Mouse (Mus musculus) midbrain, embryonic 14.5 days (tissue): ENCODE results near the gene Fmnl3. TPM values are rescaled to one million over a fixed set of nuclear protein-coding genes. Genes with fewer than 3 reads are reported as not detected.
"Not testable (repeated sequence)": the region's sequence is repeated elsewhere in the genome, so short reads cannot be mapped to it uniquely, and the experiment has no call there.

Source experiments
- ATAC-seq: fragments of 200-750 bp; cut with Nextera tagmentation; 2 replicates; pipeline ENCODE4 v1.8.0; 2017; ENCODE audit warnings: moderate number of reproducible peaks, moderate library complexity; ENCODE audit not compliant: low FRiP score, low TSS enrichment
- DNase-seq: peaks from one replicate; pipeline ENCODE4 v3.0.0-alpha.2; 2015
- H3K27ac ChIP-seq: fragments of 300-500 bp; sonication (generic); replicated peaks from 2 replicates; pipeline ENCODE4 v1.5.1; 2014; ENCODE audit warnings: mild to moderate bottlenecking, low read depth, low read length, moderate library complexity
- H3K27me3 ChIP-seq: fragments of 300-500 bp; sonication (generic); 2 replicates; pipeline ENCODE4 v1.6.1; 2014; ENCODE audit warnings: low read length, control low read depth, mixed read lengths; ENCODE audit not compliant: control insufficient read depth, insufficient read depth
- H3K36me3 ChIP-seq: fragments of 300-500 bp; sonication (generic); 2 replicates; pipeline ENCODE4 v1.6.1; 2014; ENCODE audit warnings: low read length, control low read depth; ENCODE audit not compliant: control insufficient read depth, insufficient read depth
- H3K4me1 ChIP-seq: fragments of 300-500 bp; sonication (generic); 2 replicates; pipeline ENCODE4 v1.6.1; 2014; ENCODE audit warnings: mild to moderate bottlenecking, antibody characterized with exemption, low read length, control low read depth; ENCODE audit not compliant: control insufficient read depth, insufficient read depth
- H3K4me2 ChIP-seq: fragments of 300-500 bp; sonication (generic); 2 replicates; pipeline ENCODE4 v1.6.1; 2014; ENCODE audit warnings: mild to moderate bottlenecking, low read length, moderate library complexity
- H3K4me3 ChIP-seq: fragments of 300-500 bp; sonication (generic); replicated peaks from 2 replicates; pipeline ENCODE4 v1.5.1; 2014; ENCODE audit warnings: low read depth, low read length
- H3K9ac ChIP-seq: fragments of 300-500 bp; sonication (generic); replicated peaks from 2 replicates; pipeline ENCODE4 v1.6.1; 2014; ENCODE audit warnings: mild to moderate bottlenecking, low read length, moderate library complexity
- H3K9me3 ChIP-seq: fragments of 300-500 bp; sonication (generic); 2 replicates; pipeline ENCODE4 v1.6.1; 2016; ENCODE audit warnings: low read length, control low read depth, mixed read lengths; ENCODE audit not compliant: control insufficient read depth
- WGBS: fragments of 180-500 bp; shearing (Covaris S2); extraction: QIAGEN DNeasy Blood & Tissue Kit; methylation state at CpG from one replicate; pipeline ENCODE4 v1.1.7; 2014; 5-methylcytosine and 5-hydroxymethylcytosine counted together
- polyA plus RNA-seq: library from polyadenylated mRNA; unstranded; fragments of >200 nt; fragmentation: Nextera tagmentation; extraction: Ambion mirVana; gene quantifications from 2 replicates; pipeline ENCODE4 v1.2.1, GENCODE M21; 2014

Fmnl3 gene
- polyA plus RNA-seq, 1 experiment from 2014 or later, result 7.5 TPM

- under 1% methylated on average over 51 of the region's 51 CpGs for WGBS
- peak within 1 kb of the TSS; percentile 83 for H3K27ac ChIP-seq
- peak within 1 kb of the TSS; percentile 98 for H3K4me2 ChIP-seq
- ATAC-seq (peak; percentile 100), DNase-seq (peak; percentile 100)
- H3K4me1 ChIP-seq, result peaks cover 32% of the 10 kb centered on the region
- peak within 1 kb of the TSS; percentile 81 for H3K4me3 ChIP-seq
- H3K36me3 ChIP-seq, result no peaks in the 10 kb centered on the region
- H3K27me3 ChIP-seq, result no peaks in the 10 kb centered on the region
- H3K9me3 ChIP-seq, result no peaks in the 10 kb centered on the region
- peak within 1 kb of the TSS; percentile 81 for H3K9ac ChIP-seq
These were observed 22.5 kb upstream of the Fmnl3 start, which contains the start of gene Tmbim6 for GRCm38 (mm10) chr15:99392486-99393385. Gene Tmbim6 (plus strand): TSS chr15:99392882.

DNA sequence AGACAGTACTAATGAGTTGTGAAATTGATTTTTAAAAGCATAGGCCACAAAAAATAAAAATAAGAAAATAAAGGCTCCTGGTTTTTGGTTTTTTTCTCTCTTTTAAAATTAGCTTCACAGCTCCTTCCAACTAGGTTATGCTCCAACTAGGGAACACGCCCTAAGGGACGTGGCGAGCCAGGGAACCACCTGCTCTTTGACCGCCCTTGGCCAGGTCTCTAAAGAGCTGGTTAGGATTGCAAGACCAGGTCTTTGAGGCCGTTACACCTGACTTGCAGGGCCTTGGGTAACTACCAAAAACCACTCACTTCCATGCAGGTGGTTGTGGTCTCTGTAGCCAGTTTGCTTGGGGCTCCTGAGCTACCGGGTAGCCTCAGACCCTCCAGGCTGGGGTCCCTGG, 21.7 kb upstream of the Fmnl3 start:
- ATAC-seq, result peak; percentile 3; the same call in 1 of the 2 replicates
- no peaks in the 10 kb centered on the region for H3K27me3 ChIP-seq
- H3K9me3 ChIP-seq, result no peaks in the 10 kb centered on the region
- DNase-seq, result no peak
- 86% methylated on average over 6 of the region's 6 CpGs for WGBS
- H3K9ac ChIP-seq, result peak overlapping the region; percentile 37; the same call in 1 of the 2 replicates
- H3K36me3 ChIP-seq, result no peaks in the 10 kb centered on the region
- H3K4me3 ChIP-seq, result peak overlapping the region; percentile 81
- peak overlapping the region; percentile 74 for H3K4me2 ChIP-seq
- peaks cover 32% of the 10 kb centered on the region for H3K4me1 ChIP-seq
- H3K27ac ChIP-seq, result 0 out of 2 replicates have a peak overlapping the region, but pooled peaks have one; percentile 42

- no peak overlapping the region for H3K9ac ChIP-seq
- H3K27ac ChIP-seq, result no peak overlapping the region
- no peaks in the 10 kb centered on the region for H3K27me3 ChIP-seq
- no peak for DNase-seq
- H3K4me2 ChIP-seq, result no peak overlapping the region
- no peaks in the 10 kb centered on the region for H3K36me3 ChIP-seq
- WGBS, result 79% methylated on average over 7 of the region's 7 CpGs
- no peak overlapping the region for H3K4me3 ChIP-seq
- H3K9me3 ChIP-seq, result no peaks in the 10 kb centered on the region
- peaks cover 24% of the 10 kb centered on the region for H3K4me1 ChIP-seq
- no peak for ATAC-seq
These were observed 20.5 kb upstream of the Fmnl3 start for GRCm38 (mm10) chr15:99390472-99391401.

DNA sequence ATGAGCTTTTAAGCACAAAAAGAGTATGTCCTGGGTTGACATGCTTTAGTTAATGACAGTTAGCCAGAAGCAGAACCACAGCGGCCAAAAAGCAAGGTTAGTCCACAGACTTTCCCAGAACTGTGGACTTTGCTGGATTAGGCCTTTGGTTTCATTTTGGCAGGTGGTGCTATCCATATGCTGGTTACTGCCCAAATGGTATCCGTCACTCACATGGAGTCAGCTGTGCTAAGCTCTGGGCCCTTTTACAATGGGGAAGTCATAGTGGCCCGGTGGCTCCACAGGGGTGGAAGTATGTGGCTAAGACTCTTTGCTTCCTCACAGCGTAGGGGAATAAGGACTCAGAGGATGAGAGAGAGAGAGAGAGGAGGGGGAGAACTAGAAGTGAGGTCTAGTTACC, 17.7 kb upstream of the Fmnl3 start:
- 61% methylated on average over 4 of the region's 4 CpGs for WGBS
- no peaks in the 10 kb centered on the region for H3K9me3 ChIP-seq
- no peak for DNase-seq
- no peak overlapping the region for H3K27ac ChIP-seq
- H3K4me2 ChIP-seq, result no peak overlapping the region
- no peak overlapping the region for H3K4me3 ChIP-seq
- H3K36me3 ChIP-seq, result no peaks in the 10 kb centered on the region
- peaks cover 3% of the 10 kb centered on the region for H3K4me1 ChIP-seq
- H3K27me3 ChIP-seq, result no peaks in the 10 kb centered on the region
- ATAC-seq, result no peak
- H3K9ac ChIP-seq, result no peak overlapping the region

DNA sequence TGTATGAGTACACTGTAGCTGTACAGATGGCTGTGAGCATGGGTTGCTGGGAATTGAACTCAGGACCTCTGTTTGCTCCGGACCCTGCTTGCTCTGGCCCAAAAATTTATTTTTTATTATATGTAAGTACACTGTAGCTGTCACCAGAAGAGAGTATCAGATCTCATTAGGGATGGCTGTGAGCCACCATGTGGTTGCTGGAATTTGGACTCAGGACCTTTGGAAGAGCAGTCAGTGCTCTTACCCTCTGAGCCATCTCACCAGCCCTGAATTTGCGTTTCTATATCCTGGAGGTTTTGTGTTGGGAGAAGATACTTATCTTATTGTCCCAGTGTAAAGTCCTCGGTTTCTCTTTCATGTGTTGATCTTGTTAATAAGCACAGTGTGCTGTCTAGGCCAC, 16.5 kb upstream of the Fmnl3 start:
- H3K36me3 ChIP-seq, result no peaks in the 10 kb centered on the region
- no peak overlapping the region for H3K4me2 ChIP-seq
- WGBS, result 71% methylated on average over 3 of the region's 3 CpGs
- no peaks in the 10 kb centered on the region for H3K4me1 ChIP-seq
- no peak overlapping the region for H3K27ac ChIP-seq
- DNase-seq, result no peak
- ATAC-seq, result no peak
- no peak overlapping the region for H3K4me3 ChIP-seq
- no peak overlapping the region for H3K9ac ChIP-seq
- H3K9me3 ChIP-seq, result no peaks in the 10 kb centered on the region
- H3K27me3 ChIP-seq, result no peaks in the 10 kb centered on the region

- 74% methylated on average over 3 of the region's 3 CpGs for WGBS
- H3K27ac ChIP-seq, result not testable (repeated sequence)
These were observed 15.8 kb upstream of the Fmnl3 start for GRCm38 (mm10) chr15:99386110-99386509.

DNA sequence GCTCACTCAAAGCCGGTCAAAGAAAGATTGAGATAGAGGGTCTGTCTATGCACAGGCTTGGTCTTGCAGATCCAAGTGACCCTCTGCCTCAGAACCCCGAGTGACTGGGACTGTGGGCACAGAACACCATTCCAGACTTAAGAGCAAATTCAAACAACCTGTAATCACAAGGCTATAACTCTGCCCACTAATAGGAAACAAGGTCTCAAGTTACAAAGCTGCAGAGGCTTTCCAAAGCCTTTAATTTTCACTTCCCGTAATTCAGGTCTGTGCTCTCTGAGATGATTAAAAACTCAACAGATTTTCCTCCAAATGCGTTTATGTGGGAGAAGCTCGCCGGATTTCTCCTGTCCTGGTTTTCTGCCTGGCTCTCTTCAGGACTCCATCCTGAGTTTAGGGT, 13.8 kb upstream of the Fmnl3 start:
- Histone ChIP-seq H3K9me3 (no peaks in the 10 kb centered on the region), H3K27ac (no peak overlapping the region), H3K4me2 (no peak overlapping the region), H3K36me3 (no peaks in the 10 kb centered on the region), H3K27me3 (no peaks in the 10 kb centered on the region), H3K9ac (no peak overlapping the region), H3K4me3 (no peak overlapping the region), H3K4me1 (no peaks in the 10 kb centered on the region)
- 81% methylated on average over 6 of the region's 6 CpGs for WGBS
- ATAC-seq (no peak), DNase-seq (no peak)

More at GRCm38 (mm10) chr15:99386110-99386509, 15.8 kb upstream of the Fmnl3 start:
- H3K4me3 ChIP-seq, H3K9ac ChIP-seq, DNase-seq, H3K4me2 ChIP-seq, H3K4me1 ChIP-seq, ATAC-seq, H3K9me3 ChIP-seq, H3K27me3 ChIP-seq, H3K36me3 ChIP-seq: not testable (repeated sequence)

DNA sequence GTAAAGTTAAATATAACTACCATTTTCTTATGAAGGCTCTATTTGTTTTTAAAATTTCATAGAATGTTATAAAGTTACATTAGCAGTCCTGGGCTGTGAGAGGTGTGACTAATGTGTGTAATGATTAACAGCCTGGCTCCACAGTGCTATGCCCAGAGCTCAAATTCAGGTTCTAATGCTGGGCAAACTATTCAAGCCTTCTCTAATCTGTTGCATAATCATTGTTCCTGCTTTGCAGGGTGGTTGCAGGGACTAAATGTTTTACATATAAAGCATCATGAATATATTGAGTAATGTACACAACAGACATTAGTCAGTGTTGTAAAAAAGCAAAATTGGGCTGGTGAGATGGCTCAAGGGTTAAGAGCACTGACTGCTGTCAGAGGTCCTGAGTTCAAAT, 12.6 kb upstream of the Fmnl3 start:
- Histone ChIP-seq H3K36me3 (no peaks in the 10 kb centered on the region), H3K27me3 (no peaks in the 10 kb centered on the region), H3K9ac (no peak overlapping the region), H3K9me3 (no peaks in the 10 kb centered on the region), H3K4me1 (no peaks in the 10 kb centered on the region), H3K27ac (no peak overlapping the region), H3K4me2 (no peak overlapping the region), H3K4me3 (no peak overlapping the region)
- ATAC-seq (no peak), DNase-seq (no peak)
